Mouse (Mus musculus): Measurements from ENCODE around the gene Zpbp2.

The Zpbp2 gene

GRCm38 (mm10) chr11:98550975-98551828 is at the start of gene Zpbp2:
TSS of gene Zpbp2 (plus strand) at chr11:98551097.
- peak; percentile 94 for DNase-seq

DNA sequence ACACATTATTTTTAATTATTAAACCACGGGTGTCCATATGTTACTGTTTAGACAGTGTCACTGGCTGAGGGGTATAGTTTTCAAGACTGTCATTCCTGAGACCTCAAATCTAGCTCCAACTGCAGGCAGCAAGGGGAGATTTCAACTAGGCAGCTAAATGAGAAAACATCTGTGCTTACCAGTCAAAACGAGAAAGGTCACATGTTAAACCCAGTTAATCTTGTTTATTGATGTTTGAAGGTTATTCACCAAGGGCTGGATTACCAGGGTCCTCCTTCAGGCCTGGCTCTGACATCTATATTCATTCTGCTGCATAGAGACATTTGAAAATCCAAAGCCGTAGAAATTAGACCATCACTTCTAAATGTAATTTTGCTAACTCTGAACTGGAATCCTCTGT is 46.0 kb upstream of the Zpbp2 start:
- no peak for DNase-seq

DNA sequence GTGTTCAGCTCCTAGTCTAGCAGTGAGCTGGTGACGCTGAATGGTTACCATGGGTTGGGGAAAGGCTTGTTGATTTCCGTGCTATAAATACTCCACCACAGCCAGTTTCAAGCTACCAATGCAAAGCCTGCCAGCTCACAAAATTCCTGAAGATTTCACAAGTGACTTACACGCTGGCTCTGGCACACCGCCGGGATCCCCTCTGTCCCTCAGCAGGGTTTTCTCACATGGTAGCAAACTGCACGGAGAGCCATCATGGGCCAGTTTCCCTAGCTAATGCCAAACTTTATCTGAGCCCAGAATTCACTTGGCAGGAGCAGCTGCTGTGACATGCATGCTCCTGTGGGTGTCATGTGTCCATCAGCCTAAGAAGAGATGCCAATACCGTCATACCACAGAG is 41.5 kb upstream of the Zpbp2 start:
- DNase-seq: peak; percentile 15

DNA sequence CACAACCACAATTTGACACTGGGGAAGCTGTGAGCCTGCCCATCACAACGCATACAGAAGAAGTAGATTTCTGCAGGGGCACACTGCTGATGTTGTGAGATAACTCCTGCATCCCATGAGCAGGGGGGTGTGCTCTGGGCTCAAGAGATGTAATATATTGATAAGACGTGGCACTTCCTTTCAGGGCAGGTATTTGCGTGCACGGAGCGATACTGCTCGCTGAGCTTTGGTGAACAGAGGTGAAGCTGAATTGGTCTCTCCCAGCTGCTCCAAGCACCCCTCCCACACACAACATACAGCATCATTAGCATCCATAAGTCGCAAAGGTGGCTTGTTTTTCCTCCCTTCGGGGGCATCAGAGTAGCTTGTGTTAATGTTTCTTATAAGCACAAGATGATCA is 40.8 kb upstream of the Zpbp2 start:
- no peak for DNase-seq

- DNase-seq: no peak
Measured at GRCm38 (mm10) chr11:98512881-98513280, 38.0 kb upstream of the Zpbp2 start.

DNA sequence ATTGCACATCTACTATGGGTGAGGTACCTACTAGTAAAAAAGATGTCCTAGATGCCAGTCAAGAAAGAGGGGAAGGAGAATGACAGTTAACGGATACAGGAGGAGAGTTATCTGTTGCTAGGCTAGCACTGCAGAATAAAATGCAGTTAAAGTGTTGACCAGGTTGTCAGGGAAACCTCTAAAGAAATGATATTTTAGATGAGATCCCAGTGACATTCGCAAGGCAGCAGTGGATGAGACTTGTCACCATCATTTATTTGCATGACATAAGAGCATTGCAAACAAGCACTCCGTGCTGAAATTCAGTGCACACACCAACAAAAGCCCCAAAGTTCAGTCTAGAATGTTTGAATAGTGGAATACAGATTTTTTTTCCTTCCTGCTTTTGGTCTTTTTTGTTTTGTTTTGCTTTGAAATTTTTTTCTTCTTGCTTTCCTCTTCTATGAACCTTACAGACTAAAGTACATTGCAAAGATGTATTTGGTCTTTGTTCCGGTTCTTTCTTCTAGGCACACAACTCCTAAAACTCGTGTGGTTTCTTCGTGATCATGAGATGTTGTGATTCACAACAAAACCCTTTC is 37.5 kb upstream of the Zpbp2 start:
- no peak for DNase-seq

DNA sequence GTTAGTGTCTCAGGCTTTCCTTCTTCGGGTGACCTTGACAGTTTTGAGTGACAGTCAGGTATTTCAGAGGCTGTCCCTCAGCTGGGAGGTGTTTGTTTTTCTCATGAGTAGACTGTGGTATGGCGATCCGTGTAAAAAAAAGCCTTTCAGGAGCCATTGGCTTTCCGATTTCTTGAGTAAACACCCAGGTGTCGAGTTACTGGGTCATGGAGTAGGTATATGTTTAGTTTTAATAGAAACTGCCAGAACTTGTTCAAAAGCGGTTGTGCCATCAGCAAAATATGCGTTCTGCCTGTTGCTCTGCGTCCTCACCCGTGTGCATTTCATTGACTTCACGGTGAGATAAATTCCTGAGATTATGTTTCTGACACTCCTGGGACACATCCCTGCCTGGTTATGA is 30.4 kb upstream of the Zpbp2 start:
- no peak for DNase-seq

DNA sequence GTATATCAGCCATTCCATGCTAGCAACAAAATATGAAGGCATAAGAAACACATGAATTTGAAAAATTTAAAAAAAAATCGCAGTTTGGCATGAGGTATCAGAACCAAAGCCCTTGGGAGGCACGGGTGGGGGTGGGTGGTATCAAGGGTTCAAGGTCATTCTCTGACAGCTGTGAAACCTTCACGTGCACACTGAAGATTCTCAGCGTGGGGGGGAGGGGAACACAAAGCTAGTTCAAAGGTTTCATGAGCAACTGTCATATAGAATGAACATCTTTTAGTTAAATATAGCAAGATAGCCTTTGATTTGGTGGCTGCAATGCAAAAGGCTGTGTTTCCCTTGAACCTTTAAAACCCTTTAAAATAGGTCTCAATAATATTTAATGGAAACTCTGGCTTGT is 25.8 kb upstream of the Zpbp2 start:
- no peak for DNase-seq

GRCm38 (mm10) chr11:98526824-98527461 is 24.0 kb upstream of the Zpbp2 start:
- DNase-seq: no peak

- no peak for DNase-seq
Measured at GRCm38 (mm10) chr11:98537480-98538034, 13.3 kb upstream of the Zpbp2 start.

GRCm38 (mm10) chr11:98540319-98540718 is 10.6 kb upstream of the Zpbp2 start:
- no peak for DNase-seq

GRCm38 (mm10) chr11:98542553-98542952 is 8.3 kb upstream of the Zpbp2 start:
- no peak for DNase-seq

DNA sequence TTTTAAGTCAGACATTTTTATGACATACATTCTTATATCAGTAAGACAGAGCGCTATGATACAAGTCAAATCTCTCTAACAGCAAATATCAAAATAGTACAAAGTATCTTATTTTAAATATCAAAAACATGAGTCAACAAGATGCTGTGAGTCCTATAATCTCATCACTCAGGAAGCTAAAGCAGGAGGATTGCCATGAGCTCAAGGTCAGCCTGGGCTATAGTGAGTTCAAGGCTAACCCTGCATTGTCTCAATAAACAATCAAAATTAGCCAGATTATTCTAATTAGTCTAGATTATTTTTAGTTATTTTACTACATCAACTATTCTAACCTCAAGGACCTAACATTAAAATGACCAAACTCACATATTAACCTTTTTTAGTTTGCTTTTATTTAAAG is 7.5 kb upstream of the Zpbp2 start:
- DNase-seq: no peak

DNA sequence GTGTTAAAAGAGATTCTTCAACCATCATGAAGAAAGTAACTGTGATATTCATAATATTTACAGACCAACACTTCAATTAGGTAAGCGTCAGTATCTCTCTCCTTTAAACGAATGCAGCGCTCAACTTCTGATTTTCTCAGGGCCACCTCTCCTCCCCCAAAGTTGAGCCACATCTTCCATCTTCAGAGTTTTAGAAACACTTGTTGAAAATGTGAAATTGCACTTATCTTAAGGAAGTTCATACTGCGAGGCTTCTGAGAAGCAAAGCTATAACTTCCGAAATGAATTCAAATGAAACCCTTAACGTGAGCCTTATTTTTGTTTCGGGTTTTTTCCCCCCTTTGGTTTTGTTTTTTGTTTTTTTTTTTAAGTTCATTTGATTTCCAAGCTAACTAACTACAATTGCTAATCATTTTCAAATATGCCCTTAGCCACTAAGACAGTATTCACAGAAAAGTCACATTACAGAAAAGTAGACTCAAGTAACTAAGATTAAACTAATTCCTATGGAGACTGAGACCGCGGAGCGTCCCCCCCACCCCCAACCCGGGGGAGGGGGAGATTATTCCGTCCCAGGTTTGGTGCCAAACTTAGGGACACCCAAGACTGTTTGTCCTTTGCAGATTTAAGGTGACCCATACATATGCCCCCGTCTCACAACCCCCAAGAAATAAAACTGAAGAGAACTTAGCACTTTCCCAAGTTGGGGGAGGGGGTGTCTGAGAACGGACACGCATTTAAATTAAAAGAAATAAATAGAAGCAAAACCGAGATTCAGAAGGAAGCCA is 5.8 kb upstream of the Zpbp2 start:
- no peak for DNase-seq

DNA sequence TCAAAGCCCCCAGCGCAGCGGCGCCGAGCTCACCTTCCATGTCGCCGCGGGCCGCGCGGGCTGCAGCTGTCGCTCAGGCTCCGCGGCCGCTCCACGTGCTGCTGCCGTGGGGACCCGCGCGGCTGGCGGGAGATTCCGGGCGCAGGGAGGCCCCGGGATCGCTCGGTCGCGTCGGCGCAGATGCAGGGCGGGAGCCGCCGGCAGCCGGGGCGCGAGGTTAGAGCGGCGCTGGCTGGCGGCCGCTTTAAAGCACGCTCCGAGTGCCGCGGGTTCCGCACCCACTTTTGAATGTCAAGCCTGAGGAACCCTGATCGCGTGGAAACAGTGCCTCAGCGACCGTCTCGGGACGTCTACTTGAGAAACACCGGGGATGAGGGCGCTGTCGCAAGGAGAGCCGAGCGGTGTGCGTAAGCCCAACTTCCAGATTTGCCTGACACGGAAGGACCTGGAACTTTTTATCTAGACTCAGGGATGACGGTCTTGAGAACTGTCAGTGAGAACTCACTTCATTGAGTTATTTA is 5.1 kb upstream of the Zpbp2 start, which contains the start of gene Ikzf3:
Gene Ikzf3, minus strand, starts transcription at position 321 of the 521 bp plus-strand sequence.
- DNase-seq: peak; percentile 24

DNA sequence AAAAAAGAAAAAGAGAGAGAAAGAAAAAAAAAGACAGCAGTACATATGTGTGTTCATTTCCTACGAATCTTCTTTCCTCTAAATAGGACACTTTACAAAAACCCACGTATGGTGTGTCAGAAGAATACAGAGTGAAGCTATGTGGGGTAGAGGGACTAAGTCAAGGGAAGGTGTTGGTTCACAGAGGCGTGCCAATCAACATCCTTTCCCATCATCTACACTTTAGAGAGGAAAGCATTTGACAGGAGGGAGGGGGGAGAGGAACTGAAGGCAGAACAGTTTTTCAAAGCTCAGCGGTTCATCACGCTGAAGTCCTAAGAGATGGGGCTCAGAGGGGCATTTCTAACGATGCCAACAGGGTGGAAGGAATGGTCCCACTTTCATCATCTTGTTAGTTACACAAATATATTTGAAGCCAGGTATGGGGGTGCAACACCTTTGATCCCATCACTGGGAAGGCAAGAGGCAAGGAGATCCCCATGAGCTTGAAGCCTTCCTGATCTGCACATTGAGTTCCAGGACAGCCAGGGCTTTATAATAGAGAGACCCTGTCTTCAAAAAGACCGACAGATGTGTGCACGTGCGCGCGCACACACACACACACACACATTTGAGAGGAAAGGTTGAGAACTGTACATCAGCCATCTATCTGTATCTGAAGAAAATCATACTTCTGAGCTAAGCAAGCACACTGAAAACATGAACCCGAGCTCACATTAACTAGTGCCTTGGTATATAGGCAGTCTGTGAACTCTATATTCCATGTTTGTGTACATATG is 4.2 kb upstream of the Zpbp2 start:
- DNase-seq: no peak

- no peak for DNase-seq
Measured at GRCm38 (mm10) chr11:98547308-98547693, 3.6 kb upstream of the Zpbp2 start.

DNA sequence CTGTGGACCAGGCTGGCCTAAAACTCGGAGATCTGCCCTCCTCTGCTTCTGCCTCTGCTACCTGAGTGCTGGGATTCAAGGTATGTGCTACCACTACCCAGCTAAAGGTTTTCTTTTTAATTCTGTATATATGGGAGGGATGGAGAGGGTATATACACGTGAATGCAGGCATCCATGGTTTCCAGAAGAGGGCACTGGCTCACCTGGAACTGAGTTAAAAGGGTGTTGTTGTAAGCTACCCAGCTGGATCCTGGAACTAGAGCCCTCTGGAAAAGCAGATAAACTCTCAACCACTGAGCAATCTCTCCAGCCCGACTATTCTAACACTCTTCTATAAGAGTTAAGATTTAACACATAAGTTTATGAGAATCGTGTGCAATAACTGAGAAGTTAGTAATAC is 1.5 kb upstream of the Zpbp2 start:
- no peak for DNase-seq

- no peak for DNase-seq
Measured at GRCm38 (mm10) chr11:98550311-98550974, 454 bp upstream of the Zpbp2 start.

GRCm38 (mm10) chr11:98553966-98554365 is 3.1 kb downstream of the Zpbp2 start:
- no peak for DNase-seq

- DNase-seq: no peak
Measured at GRCm38 (mm10) chr11:98555124-98555700, 4.3 kb downstream of the Zpbp2 start.

Data from right cerebral cortex, postnatal 25 days (tissue).